ENCODE assay signal across 8 mouse cellular contexts in genomic region chr13:48497693-48498221, GRCm38 (mm10).
DNase-seq lines count a peak whose midpoint lies in the region.

No protein-coding gene starts in this region.

- DNase-seq in ovary, postnatal 36 days (ENCODE audit: low spot score) = peak; percentile 47
- DNase-seq in ovary, postnatal 10 days (ENCODE audit: low spot score) = no peak
- peak; percentile 81 to 86 for DNase-seq in cerebellum, postnatal 14 days
- peak; percentile 68 to 71 for DNase-seq in frontal cortex, postnatal 14 days (ENCODE audit: low spot score in 2 of 2)
- DNase-seq in hindlimb bud, embryonic 11.5 days (ENCODE audit: extremely low spot score, low read depth, low spot score) = peak; percentile 42
- peak; percentile 71 for DNase-seq in left cerebral cortex, adult 11 months (ENCODE audit: low spot score)
- peak; percentile 75 for DNase-seq in lung, postnatal 36 days
- DNase-seq in right cerebral cortex, postnatal 36 days (ENCODE audit: low spot score in 2 of 2) = peak; percentile 73 to 75
